Mouse (Mus musculus): ENCODE data around the gene Thsd4.

Gene Thsd4

GRCm38 (mm10) chr9:60449498-60449897 is 72.3 kb downstream of the Thsd4 start:
- no peak for DNase-seq

- no peak for DNase-seq
Observed at GRCm38 (mm10) chr9:60445821-60446220, 76.0 kb downstream of the Thsd4 start.

GRCm38 (mm10) chr9:60441274-60441902 is 80.5 kb downstream of the Thsd4 start:
- DNase-seq: no peak

- DNase-seq: no peak
Observed at GRCm38 (mm10) chr9:60440506-60440905, 81.3 kb downstream of the Thsd4 start.

- no peak for DNase-seq
Observed at GRCm38 (mm10) chr9:60436246-60436645, 85.6 kb downstream of the Thsd4 start.

GRCm38 (mm10) chr9:60434093-60434492 is 87.8 kb downstream of the Thsd4 start:
- DNase-seq: no peak

- no peak for DNase-seq
Observed at GRCm38 (mm10) chr9:60431924-60432323, 89.9 kb downstream of the Thsd4 start.

GRCm38 (mm10) chr9:60430017-60430416 is 91.8 kb downstream of the Thsd4 start:
- DNase-seq: no peak

GRCm38 (mm10) chr9:60414076-60414755 is 107.6 kb downstream of the Thsd4 start:
- peak; percentile 9 for DNase-seq

- DNase-seq: no peak
Observed at GRCm38 (mm10) chr9:60410872-60411635, 110.8 kb downstream of the Thsd4 start.

- no peak for DNase-seq
Observed at GRCm38 (mm10) chr9:60407374-60407773, 114.5 kb downstream of the Thsd4 start.

GRCm38 (mm10) chr9:60405777-60406176 is 116.1 kb downstream of the Thsd4 start:
- no peak for DNase-seq

GRCm38 (mm10) chr9:60402681-60403080 is 119.2 kb downstream of the Thsd4 start:
- no peak for DNase-seq

- no peak for DNase-seq
Observed at GRCm38 (mm10) chr9:60400001-60400400, 121.8 kb downstream of the Thsd4 start.

- no peak for DNase-seq
Observed at GRCm38 (mm10) chr9:60398073-60398472, 123.8 kb downstream of the Thsd4 start.

- no peak for DNase-seq
Observed at GRCm38 (mm10) chr9:60396096-60396495, 125.8 kb downstream of the Thsd4 start.

GRCm38 (mm10) chr9:60392916-60393315 is 128.9 kb downstream of the Thsd4 start:
- DNase-seq: no peak

- DNase-seq: no peak
Observed at GRCm38 (mm10) chr9:60384751-60385150, 137.1 kb downstream of the Thsd4 start.

GRCm38 (mm10) chr9:60382941-60383340 is 138.9 kb downstream of the Thsd4 start:
- DNase-seq: no peak

GRCm38 (mm10) chr9:60382526-60382925 is 139.3 kb downstream of the Thsd4 start:
- no peak for DNase-seq

- no peak for DNase-seq
Observed at GRCm38 (mm10) chr9:60381010-60381409, 140.8 kb downstream of the Thsd4 start.

- no peak for DNase-seq
Observed at GRCm38 (mm10) chr9:60380550-60380949, 141.3 kb downstream of the Thsd4 start.

- DNase-seq: no peak
Observed at GRCm38 (mm10) chr9:60378235-60378634, 143.6 kb downstream of the Thsd4 start.

GRCm38 (mm10) chr9:60373161-60373737 is 148.6 kb downstream of the Thsd4 start:
- peak; percentile 49 for DNase-seq
